Mouse (Mus musculus): ENCODE data around the gene Zhx3. TPM values are rescaled to one million over a fixed set of nuclear protein-coding genes. Genes with fewer than 3 reads are reported as not detected.

The Zhx3 gene
- polyA plus RNA-seq, 1 experiment from 2014 or later, result 8.1 TPM

DNA sequence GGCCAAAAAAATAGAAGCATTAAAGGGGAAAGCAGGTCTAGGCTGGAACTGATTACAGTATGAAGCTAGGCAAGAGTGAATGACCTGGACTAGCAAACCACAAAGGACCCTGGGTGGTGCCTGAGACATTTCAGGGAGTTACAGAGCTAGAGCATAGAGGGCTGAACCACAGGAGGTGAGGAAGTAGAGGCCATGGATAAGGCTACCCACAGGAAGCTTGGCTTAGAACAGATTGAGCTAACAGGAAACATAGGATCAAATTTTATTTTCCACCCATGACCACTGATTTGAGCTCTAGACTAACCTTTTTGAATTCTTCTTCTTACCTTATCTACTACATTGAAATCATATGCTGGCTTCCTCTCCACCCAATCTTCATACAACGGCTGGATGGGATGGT lies 12.4 kb downstream of the Zhx3 start:
- 70% methylated on average over 1 of the region's 1 CpGs for WGBS
- no peak for ATAC-seq (replicated peaks; ENCODE audit: insufficient number of reproducible peaks, low FRiP score, low TSS enrichment, low read depth)

DNA sequence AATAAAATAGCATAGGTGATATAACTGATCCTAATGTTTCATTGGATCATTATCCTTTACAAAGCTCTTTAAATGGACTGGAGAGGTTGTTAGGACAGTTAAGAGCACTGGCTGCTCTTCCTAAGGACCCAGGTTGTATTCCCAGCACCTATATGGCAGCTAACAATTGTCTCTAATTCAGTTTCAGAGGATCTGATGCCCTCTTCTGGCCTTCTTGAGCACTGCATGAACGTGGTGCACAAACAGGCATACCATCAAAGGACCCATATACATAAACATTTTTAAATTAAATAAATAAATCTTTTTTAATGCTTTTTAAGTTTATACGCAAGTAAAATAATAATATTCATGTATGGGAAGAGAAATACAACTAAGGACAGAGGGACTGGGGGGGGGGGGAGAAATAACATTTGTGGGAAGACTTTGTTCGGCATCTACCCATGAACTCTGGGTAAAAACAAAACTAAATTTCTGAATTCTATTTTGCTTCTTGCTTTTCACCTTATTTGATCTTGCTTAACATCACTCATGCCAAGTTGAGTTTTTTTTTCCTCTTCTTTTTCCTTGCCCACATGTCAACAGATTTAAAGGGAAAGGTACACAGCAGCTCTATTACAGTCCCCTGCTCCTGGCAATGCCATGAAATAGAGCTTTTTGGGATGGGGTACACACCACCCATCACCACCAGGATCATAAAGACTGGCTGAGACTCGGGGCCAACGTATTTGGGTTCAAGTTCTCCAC lies 16.3 kb downstream of the Zhx3 start:
- Histone ChIP-seq H3K27me3 (ENCODE audit: control insufficient read depth, insufficient read depth, low read length) (no peaks in the 10 kb centered on the region), H3K27ac (replicated peaks; ENCODE audit: low read depth, low read length) (no peak overlapping the region), H3K9ac (replicated peaks; ENCODE audit: low read length) (no peak overlapping the region), H3K4me1 (ENCODE audit: control insufficient read depth, insufficient read depth, low read length) (no peaks in the 10 kb centered on the region), H3K4me3 (ENCODE audit: low read depth, low read length) (no peak overlapping the region), H3K4me2 (ENCODE audit: low read depth, low read length) (no peak overlapping the region), H3K9me3 (replicated peaks; ENCODE audit: control insufficient read depth, low read length) (no peaks in the 10 kb centered on the region), H3K36me3 (replicated peaks; ENCODE audit: control insufficient read depth, insufficient read depth, low read depth, low read length) (no peaks in the 10 kb centered on the region)
- DNase-seq (ENCODE audit: low spot score) (no peak), ATAC-seq (replicated peaks; ENCODE audit: insufficient number of reproducible peaks, low FRiP score, low TSS enrichment, low read depth) (no peak)
- WGBS, result 78% methylated on average over 5 of the region's 5 CpGs

More for the DNA sequence above, 12.4 kb downstream of the Zhx3 start:
- Histone ChIP-seq H3K4me2 (ENCODE audit: low read depth, low read length) (no peak overlapping the region), H3K9me3 (replicated peaks; ENCODE audit: control insufficient read depth, low read length) (no peaks in the 10 kb centered on the region), H3K9ac (replicated peaks; ENCODE audit: low read length) (no peak overlapping the region), H3K4me3 (ENCODE audit: low read depth, low read length) (no peak overlapping the region), H3K27me3 (ENCODE audit: control insufficient read depth, insufficient read depth, low read length) (no peaks in the 10 kb centered on the region), H3K4me1 (ENCODE audit: control insufficient read depth, insufficient read depth, low read length) (no peaks in the 10 kb centered on the region), H3K36me3 (replicated peaks; ENCODE audit: control insufficient read depth, insufficient read depth, low read depth, low read length) (no peaks in the 10 kb centered on the region), H3K27ac (replicated peaks; ENCODE audit: low read depth, low read length) (no peak overlapping the region)
- DNase-seq (ENCODE audit: low spot score), result no peak

DNA sequence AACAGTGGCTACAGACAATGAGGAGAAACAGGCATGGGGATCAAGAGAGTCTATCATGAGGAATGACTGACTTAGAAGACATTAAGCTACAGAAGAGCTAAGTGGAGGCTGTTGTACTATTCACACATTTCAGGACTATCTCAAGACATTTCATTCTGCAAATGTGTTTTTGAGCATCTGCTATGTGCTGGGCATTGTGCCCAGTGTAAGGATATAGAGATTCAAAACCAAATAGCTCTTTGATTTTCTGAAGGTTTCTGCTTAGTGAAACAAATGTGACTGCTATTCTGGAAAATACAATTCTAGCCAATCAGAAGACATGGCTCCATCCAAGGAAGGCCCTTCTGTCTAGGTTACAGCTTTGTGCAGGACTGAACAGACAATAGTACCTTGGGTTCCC lies 18.1 kb downstream of the Zhx3 start:
- H3K4me3 ChIP-seq (ENCODE audit: low read depth, low read length), result no peak overlapping the region
- no peak overlapping the region for H3K9ac ChIP-seq (replicated peaks; ENCODE audit: low read length)
- H3K4me1 ChIP-seq (ENCODE audit: control insufficient read depth, insufficient read depth, low read length), result no peaks in the 10 kb centered on the region
- no peak overlapping the region for H3K27ac ChIP-seq (replicated peaks; ENCODE audit: low read depth, low read length)
- no peaks in the 10 kb centered on the region for H3K9me3 ChIP-seq (replicated peaks; ENCODE audit: control insufficient read depth, low read length)
- H3K4me2 ChIP-seq (ENCODE audit: low read depth, low read length), result no peak overlapping the region
- DNase-seq (ENCODE audit: low spot score), result no peak
- no peaks in the 10 kb centered on the region for H3K27me3 ChIP-seq (ENCODE audit: control insufficient read depth, insufficient read depth, low read length)
- ATAC-seq (replicated peaks; ENCODE audit: insufficient number of reproducible peaks, low FRiP score, low TSS enrichment, low read depth), result no peak
- H3K36me3 ChIP-seq (replicated peaks; ENCODE audit: control insufficient read depth, insufficient read depth, low read depth, low read length), result no peaks in the 10 kb centered on the region

DNA sequence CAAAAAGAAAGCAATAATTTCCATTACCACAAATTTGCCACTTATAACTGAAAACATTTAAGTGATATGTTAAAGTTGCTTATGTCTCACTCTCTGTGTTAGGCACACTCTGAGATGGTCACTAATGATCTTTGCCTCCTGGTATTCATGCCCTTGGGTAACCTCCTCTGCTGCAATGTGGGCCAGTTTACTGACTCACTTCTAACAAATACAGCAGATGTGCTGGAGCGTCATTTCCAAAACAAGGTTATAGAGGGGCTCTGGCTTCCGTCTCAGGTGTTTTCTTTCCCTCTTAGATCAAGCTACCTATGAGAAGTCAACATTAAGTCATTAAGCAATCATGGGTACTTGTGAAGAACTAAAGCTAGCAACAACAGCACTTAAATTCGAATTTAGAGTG lies 22.4 kb downstream of the Zhx3 start:
- no peak overlapping the region for H3K9ac ChIP-seq (replicated peaks; ENCODE audit: low read length)
- no peaks in the 10 kb centered on the region for H3K9me3 ChIP-seq (replicated peaks; ENCODE audit: control insufficient read depth, low read length)
- WGBS, result 76% methylated on average over 3 of the region's 3 CpGs
- H3K27me3 ChIP-seq (ENCODE audit: control insufficient read depth, insufficient read depth, low read length), result no peaks in the 10 kb centered on the region
- no peak overlapping the region for H3K4me3 ChIP-seq (ENCODE audit: low read depth, low read length)
- H3K27ac ChIP-seq (replicated peaks; ENCODE audit: low read depth, low read length), result no peak overlapping the region
- H3K36me3 ChIP-seq (replicated peaks; ENCODE audit: control insufficient read depth, insufficient read depth, low read depth, low read length), result no peaks in the 10 kb centered on the region
- DNase-seq (ENCODE audit: low spot score) (no peak), ATAC-seq (replicated peaks; ENCODE audit: insufficient number of reproducible peaks, low FRiP score, low TSS enrichment, low read depth) (no peak)
- H3K4me2 ChIP-seq (ENCODE audit: low read depth, low read length), result no peak overlapping the region
- H3K4me1 ChIP-seq (ENCODE audit: control insufficient read depth, insufficient read depth, low read length), result no peaks in the 10 kb centered on the region

DNA sequence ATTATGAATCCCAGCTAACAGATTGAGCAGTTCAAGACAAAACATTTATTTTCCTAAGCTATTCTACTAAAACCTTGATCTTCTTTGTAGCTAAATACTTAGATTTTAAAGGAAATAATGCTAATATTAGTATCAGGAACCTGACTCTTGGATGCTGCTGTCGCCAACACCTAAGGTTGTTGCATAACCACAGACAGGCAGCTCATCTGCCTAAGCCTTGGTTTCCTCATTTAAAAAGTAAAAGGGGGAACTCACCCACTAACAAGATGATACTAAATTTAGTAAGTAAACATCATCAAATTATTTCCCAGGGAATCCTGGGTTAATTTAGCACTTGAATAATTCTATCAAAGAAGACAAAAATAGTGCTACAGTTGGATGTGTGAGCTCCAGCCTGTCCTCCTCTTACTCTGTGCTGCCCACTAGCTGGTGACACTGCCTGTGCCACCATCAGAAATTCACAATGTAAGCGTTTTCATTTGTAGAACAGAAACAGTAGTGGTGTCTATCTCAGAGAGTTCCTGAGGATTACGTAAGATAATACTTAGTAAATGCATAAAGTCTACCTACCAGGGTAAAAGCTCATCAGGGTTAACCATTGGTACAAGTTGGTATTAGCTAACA lies 23.1 kb downstream of the Zhx3 start:
- H3K9ac ChIP-seq (replicated peaks; ENCODE audit: low read length), result no peak overlapping the region
- no peaks in the 10 kb centered on the region for H3K9me3 ChIP-seq (replicated peaks; ENCODE audit: control insufficient read depth, low read length)
- no peaks in the 10 kb centered on the region for H3K36me3 ChIP-seq (replicated peaks; ENCODE audit: control insufficient read depth, insufficient read depth, low read depth, low read length)
- no peak overlapping the region for H3K4me2 ChIP-seq (ENCODE audit: low read depth, low read length)
- no peaks in the 10 kb centered on the region for H3K4me1 ChIP-seq (ENCODE audit: control insufficient read depth, insufficient read depth, low read length)
- no peaks in the 10 kb centered on the region for H3K27me3 ChIP-seq (ENCODE audit: control insufficient read depth, insufficient read depth, low read length)
- WGBS, result 79% methylated on average over 3 of the region's 3 CpGs
- ATAC-seq (replicated peaks; ENCODE audit: insufficient number of reproducible peaks, low FRiP score, low TSS enrichment, low read depth), result no peak
- no peak for DNase-seq (ENCODE audit: low spot score)
- no peak overlapping the region for H3K27ac ChIP-seq (replicated peaks; ENCODE audit: low read depth, low read length)
- no peak overlapping the region for H3K4me3 ChIP-seq (ENCODE audit: low read depth, low read length)

DNA sequence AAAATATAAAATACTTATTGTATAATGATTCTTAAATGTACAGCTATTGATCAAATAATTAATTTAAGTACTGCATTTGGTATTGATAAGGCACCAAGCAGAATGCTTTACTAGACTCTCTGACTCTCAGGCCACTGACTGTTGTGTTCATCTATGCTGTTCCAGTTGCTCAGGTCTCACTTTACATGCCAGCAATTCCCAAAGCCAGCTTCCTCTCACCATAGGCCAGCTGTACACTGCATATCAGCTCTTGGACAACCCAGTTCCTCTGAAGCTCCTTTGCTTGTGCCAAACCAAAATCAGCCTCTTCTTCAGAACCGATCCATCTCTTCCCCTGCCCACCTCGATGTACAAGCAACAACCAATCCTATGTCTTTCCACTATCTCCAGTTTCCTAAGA lies 24.6 kb downstream of the Zhx3 start:
- no peaks in the 10 kb centered on the region for H3K4me1 ChIP-seq (ENCODE audit: control insufficient read depth, insufficient read depth, low read length)
- H3K4me2 ChIP-seq (ENCODE audit: low read depth, low read length), result no peak overlapping the region
- no peaks in the 10 kb centered on the region for H3K27me3 ChIP-seq (ENCODE audit: control insufficient read depth, insufficient read depth, low read length)
- H3K4me3 ChIP-seq (ENCODE audit: low read depth, low read length), result no peak overlapping the region
- no peaks in the 10 kb centered on the region for H3K36me3 ChIP-seq (replicated peaks; ENCODE audit: control insufficient read depth, insufficient read depth, low read depth, low read length)
- no peak for ATAC-seq (replicated peaks; ENCODE audit: insufficient number of reproducible peaks, low FRiP score, low TSS enrichment, low read depth)
- no peaks in the 10 kb centered on the region for H3K9me3 ChIP-seq (replicated peaks; ENCODE audit: control insufficient read depth, low read length)
- H3K9ac ChIP-seq (replicated peaks; ENCODE audit: low read length), result no peak overlapping the region
- DNase-seq (ENCODE audit: low spot score), result no peak
- WGBS, result 85% methylated on average over 2 of the region's 2 CpGs
- no peak overlapping the region for H3K27ac ChIP-seq (replicated peaks; ENCODE audit: low read depth, low read length)

DNA sequence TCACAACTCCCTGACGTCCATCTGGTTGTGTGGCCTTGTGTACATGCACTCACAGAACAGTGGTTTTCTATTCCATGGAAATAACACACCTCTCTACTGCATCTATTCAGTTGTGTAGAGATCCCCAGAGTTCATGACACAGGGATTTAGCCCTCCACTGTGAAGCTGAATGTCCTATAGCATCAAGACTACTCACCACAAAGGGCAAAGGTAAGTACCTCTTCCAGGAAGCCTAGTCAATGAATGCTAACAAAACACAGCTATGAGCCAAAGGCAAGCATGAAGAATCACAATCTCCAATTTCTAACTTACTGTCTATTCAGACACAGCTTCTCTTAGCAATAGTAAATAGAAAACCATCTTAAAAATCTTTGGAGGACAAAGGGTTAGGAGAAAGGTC lies 25.1 kb downstream of the Zhx3 start:
- ATAC-seq (replicated peaks; ENCODE audit: insufficient number of reproducible peaks, low FRiP score, low TSS enrichment, low read depth) (no peak), DNase-seq (ENCODE audit: low spot score) (no peak)
- WGBS, result 80% methylated on average over 1 of the region's 1 CpGs
- Histone ChIP-seq H3K9ac (replicated peaks; ENCODE audit: low read length) (no peak overlapping the region), H3K36me3 (replicated peaks; ENCODE audit: control insufficient read depth, insufficient read depth, low read depth, low read length) (no peaks in the 10 kb centered on the region), H3K4me1 (ENCODE audit: control insufficient read depth, insufficient read depth, low read length) (no peaks in the 10 kb centered on the region), H3K27ac (replicated peaks; ENCODE audit: low read depth, low read length) (no peak overlapping the region), H3K4me3 (ENCODE audit: low read depth, low read length) (no peak overlapping the region), H3K4me2 (ENCODE audit: low read depth, low read length) (no peak overlapping the region), H3K27me3 (ENCODE audit: control insufficient read depth, insufficient read depth, low read length) (no peaks in the 10 kb centered on the region), H3K9me3 (replicated peaks; ENCODE audit: control insufficient read depth, low read length) (no peaks in the 10 kb centered on the region)

DNA sequence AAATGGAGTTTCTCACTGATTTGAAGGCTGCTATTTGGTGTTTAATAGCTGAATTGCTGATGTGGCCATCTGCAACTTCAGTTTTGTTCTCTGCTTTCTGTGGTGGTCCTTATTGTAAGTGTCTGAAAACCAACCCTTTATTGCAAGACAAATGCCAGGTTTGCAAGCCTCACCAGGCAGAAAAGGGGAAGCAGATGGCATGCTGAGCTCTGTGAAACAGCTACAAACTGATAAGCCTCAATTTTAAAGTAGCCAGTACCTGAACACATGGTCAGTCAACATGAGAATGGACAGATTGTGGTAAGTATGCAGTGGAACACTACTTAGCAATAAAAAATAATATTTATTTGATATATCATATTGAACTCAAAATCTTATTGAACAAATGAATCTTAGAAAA lies 32.0 kb downstream of the Zhx3 start:
- H3K27me3 ChIP-seq (ENCODE audit: control insufficient read depth, insufficient read depth, low read length), result no peaks in the 10 kb centered on the region
- no peak for ATAC-seq (replicated peaks; ENCODE audit: insufficient number of reproducible peaks, low FRiP score, low TSS enrichment, low read depth)
- H3K4me1 ChIP-seq (ENCODE audit: control insufficient read depth, insufficient read depth, low read length), result no peaks in the 10 kb centered on the region
- H3K9me3 ChIP-seq (replicated peaks; ENCODE audit: control insufficient read depth, low read length), result no peaks in the 10 kb centered on the region
- no peak overlapping the region for H3K27ac ChIP-seq (replicated peaks; ENCODE audit: low read depth, low read length)
- no peak overlapping the region for H3K4me3 ChIP-seq (ENCODE audit: low read depth, low read length)
- H3K4me2 ChIP-seq (ENCODE audit: low read depth, low read length), result no peak overlapping the region
- no peak for DNase-seq (ENCODE audit: low spot score)
- H3K9ac ChIP-seq (replicated peaks; ENCODE audit: low read length), result no peak overlapping the region
- H3K36me3 ChIP-seq (replicated peaks; ENCODE audit: control insufficient read depth, insufficient read depth, low read depth, low read length), result no peaks in the 10 kb centered on the region

Measured in embryonic facial prominence, embryonic 11.5 days (tissue).